Mouse (Mus musculus) limb, embryonic 12.5 days (tissue): Measurements from ENCODE around the gene Gng8. TPM values are rescaled to one million over a fixed set of nuclear protein-coding genes. Genes with fewer than 3 reads are reported as not detected.

ENCODE experiments used
- ATAC-seq: fragments of 200-750 bp; cut with Nextera tagmentation; 2 replicates; pipeline ENCODE4 v1.8.0; 2017; ENCODE audit warnings: low read depth, moderate TSS enrichment; ENCODE audit not compliant: insufficient number of reproducible peaks, insufficient read depth, low FRiP score, low TSS enrichment
- H3K27ac ChIP-seq: fragments of 300-500 bp; sonication (generic); 2 replicates; pipeline ENCODE4 v1.5.1; 2016; ENCODE audit warnings: mild to moderate bottlenecking, moderate library complexity
- H3K27me3 ChIP-seq: fragments of 300-500 bp; sonication (generic); 2 replicates; pipeline ENCODE4 v1.6.1; 2016; ENCODE audit warnings: mild to moderate bottlenecking, moderate library complexity
- H3K36me3 ChIP-seq: fragments of 300-500 bp; sonication (generic); 2 replicates; pipeline ENCODE4 v1.6.1; 2016; ENCODE audit warnings: mild to moderate bottlenecking, moderate library complexity
- H3K4me1 ChIP-seq: fragments of 300-500 bp; sonication (generic); replicated peaks from 2 replicates; pipeline ENCODE4 v1.6.1; 2016
- H3K4me2 ChIP-seq: fragments of 300-500 bp; sonication (generic); 2 replicates; pipeline ENCODE4 v1.6.1; 2016; ENCODE audit warnings: mild to moderate bottlenecking, moderate library complexity
- H3K4me3 ChIP-seq: fragments of 300-500 bp; sonication (generic); replicated peaks from 2 replicates; pipeline ENCODE4 v1.5.1; 2016; ENCODE audit warnings: mild to moderate bottlenecking
- H3K9ac ChIP-seq: fragments of 300-500 bp; sonication (generic); replicated peaks from 2 replicates; pipeline ENCODE4 v1.6.1; 2016; ENCODE audit warnings: mild to moderate bottlenecking, moderate library complexity
- H3K9me3 ChIP-seq: fragments of 300-500 bp; sonication (generic); 2 replicates; pipeline ENCODE4 v1.6.1; 2016; ENCODE audit warnings: mild to moderate bottlenecking, moderate library complexity
- WGBS: fragments of 180-500 bp; shearing (Covaris S2); methylation state at CpG from one replicate; pipeline ENCODE4 v1.1.7; 2016; 5-methylcytosine and 5-hydroxymethylcytosine counted together
- polyA plus RNA-seq: library from polyadenylated mRNA; unstranded; fragments of >200 nt; fragmentation: Nextera tagmentation; extraction: Ambion mirVana; gene quantifications from 2 replicates; pipeline ENCODE4 v1.2.1, GENCODE M21; 2016

Gene Gng8
- polyA plus RNA-seq, 1 experiment from 2014 or later, result 13.2 TPM

DNA sequence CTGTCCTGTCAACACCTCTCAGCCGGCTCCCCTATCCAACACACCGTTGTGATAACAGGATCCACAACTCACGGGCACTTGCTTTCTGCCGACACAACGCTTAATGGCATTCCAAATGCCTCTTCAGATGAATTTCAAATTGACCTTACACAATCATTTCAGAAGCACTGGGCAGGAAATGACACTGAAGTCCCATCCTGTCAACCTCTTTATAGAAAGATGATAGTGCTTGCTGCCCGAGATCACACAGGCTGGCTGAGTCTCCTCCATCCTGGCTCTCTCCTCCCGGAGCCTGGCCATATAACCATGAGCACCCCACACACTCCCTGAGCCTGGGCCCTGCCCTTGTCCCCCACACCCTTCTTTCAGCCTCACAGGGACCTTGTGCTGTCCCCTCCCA lies 16.3 kb downstream of the Gng8 start:
- Histone ChIP-seq H3K27ac (no peak overlapping the region), H3K36me3 (no peaks in the 10 kb centered on the region), H3K9ac (no peak overlapping the region), H3K4me2 (no peak overlapping the region), H3K4me3 (no peak overlapping the region), H3K4me1 (peaks cover 35% of the 10 kb centered on the region), H3K27me3 (no peaks in the 10 kb centered on the region), H3K9me3 (no peaks in the 10 kb centered on the region)
- 78% methylated on average over 7 of the region's 7 CpGs for WGBS
- ATAC-seq, result no peak

DNA sequence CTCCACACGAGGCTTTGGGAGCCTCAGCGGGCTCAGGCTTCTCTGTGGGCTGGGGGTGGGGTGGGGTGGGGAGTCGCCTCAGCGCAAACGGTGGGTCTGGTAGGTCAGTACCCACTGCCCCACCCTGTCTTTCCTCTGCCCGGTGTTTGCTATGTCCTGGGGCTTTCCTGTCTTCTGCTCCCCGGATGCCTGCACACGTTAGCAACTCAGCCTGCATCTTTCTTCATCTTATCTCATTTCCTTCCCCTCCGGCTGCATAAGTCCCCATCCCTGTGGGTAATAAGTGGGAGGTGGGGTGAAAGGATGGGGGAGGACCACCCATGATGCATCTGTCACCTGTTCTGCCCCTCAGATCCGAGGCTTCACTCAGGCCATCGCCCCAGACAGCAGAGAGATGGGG lies 16.8 kb downstream of the Gng8 start:
- 43% methylated on average over 11 of the region's 11 CpGs for WGBS

DNA sequence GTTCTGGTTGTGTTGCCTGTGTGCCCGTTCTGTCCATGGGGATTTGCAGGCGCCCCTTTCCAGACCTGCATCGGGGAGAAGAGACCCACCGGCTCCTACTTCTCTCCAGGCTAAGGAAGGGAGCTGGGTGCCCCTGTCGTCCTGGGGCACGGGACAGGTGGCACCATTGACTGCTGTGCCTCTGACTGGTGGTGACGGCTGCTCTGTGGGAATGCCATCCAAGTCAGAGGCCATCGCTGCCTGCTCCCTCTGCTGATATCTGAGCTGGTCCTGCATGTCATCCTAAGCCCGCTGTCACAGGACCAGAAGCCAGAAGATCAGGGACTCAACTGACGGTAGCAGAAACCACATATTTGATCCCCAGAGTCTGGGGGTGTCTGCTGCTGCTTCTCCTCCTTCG lies 17.3 kb downstream of the Gng8 start:
- Histone ChIP-seq H3K9ac (no peak overlapping the region), H3K4me3 (no peak overlapping the region), H3K27me3 (no peaks in the 10 kb centered on the region), H3K4me1 (peaks cover 39% of the 10 kb centered on the region), H3K4me2 (no peak overlapping the region), H3K36me3 (peaks cover 3% of the 10 kb centered on the region; the same call in 1 of the 2 replicates), H3K9me3 (no peaks in the 10 kb centered on the region), H3K27ac (no peak overlapping the region)
- WGBS, result 70% methylated on average over 11 of the region's 11 CpGs
- ATAC-seq, result no peak

More for the DNA sequence above, 16.8 kb downstream of the Gng8 start:
- H3K9ac ChIP-seq, result no peak overlapping the region
- H3K4me2 ChIP-seq, result no peak overlapping the region
- H3K4me1 ChIP-seq, result peaks cover 39% of the 10 kb centered on the region
- ATAC-seq, result no peak
- H3K36me3 ChIP-seq, result peaks cover 3% of the 10 kb centered on the region; the same call in 1 of the 2 replicates
- H3K9me3 ChIP-seq, result no peaks in the 10 kb centered on the region
- no peaks in the 10 kb centered on the region for H3K27me3 ChIP-seq
- H3K27ac ChIP-seq, result no peak overlapping the region
- no peak overlapping the region for H3K4me3 ChIP-seq

DNA sequence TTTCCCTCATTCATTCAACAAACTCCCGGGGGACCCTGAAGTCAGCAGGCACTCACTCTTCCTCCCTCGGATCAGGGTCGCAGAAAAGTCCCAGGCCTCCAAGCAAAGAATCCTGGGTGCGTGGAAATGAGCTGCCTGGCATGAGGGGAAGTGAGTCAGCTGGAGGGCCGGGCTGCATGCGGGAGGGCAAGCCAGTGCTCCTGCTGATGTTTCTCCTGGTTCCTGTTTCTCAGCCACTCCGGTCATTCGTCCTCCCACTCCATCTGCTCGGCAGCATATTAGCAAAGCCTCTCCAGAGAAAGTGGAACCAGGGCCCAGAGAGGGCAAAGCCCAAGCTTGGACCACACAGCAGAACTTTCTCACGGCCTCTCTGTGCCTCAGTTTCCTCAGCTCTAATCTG lies 18.3 kb downstream of the Gng8 start:
- WGBS, result 48% methylated on average over 10 of the region's 10 CpGs
- H3K36me3 ChIP-seq, result peaks cover 11% of the 10 kb centered on the region
- no peak overlapping the region for H3K4me3 ChIP-seq
- H3K4me2 ChIP-seq, result no peak overlapping the region
- ATAC-seq, result no peak
- H3K27ac ChIP-seq, result no peak overlapping the region
- H3K9ac ChIP-seq, result no peak overlapping the region; the same call in 1 of the 2 replicates
- no peaks in the 10 kb centered on the region for H3K9me3 ChIP-seq
- peaks cover 39% of the 10 kb centered on the region for H3K4me1 ChIP-seq
- H3K27me3 ChIP-seq, result no peaks in the 10 kb centered on the region

DNA sequence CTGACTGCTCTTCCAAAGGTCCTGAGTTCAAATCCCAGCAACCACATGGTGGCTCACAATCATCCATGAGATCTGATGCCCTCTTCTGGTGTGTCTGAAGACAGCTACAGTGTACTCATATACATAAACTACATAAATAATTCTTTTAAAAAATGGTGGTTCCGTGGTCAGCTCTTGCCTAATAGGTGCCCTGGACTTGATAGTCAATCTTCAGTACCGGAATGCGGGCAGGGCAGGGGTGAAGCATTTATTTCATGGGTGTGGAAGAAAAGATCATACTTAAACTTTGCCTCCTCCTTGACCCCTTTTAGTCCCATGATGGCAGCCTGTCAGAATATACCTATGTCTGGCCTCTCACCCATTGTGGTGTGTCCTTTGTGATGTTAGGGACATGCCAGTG lies 20.3 kb downstream of the Gng8 start:
- 92% methylated on average over 3 of the region's 3 CpGs for WGBS

DNA sequence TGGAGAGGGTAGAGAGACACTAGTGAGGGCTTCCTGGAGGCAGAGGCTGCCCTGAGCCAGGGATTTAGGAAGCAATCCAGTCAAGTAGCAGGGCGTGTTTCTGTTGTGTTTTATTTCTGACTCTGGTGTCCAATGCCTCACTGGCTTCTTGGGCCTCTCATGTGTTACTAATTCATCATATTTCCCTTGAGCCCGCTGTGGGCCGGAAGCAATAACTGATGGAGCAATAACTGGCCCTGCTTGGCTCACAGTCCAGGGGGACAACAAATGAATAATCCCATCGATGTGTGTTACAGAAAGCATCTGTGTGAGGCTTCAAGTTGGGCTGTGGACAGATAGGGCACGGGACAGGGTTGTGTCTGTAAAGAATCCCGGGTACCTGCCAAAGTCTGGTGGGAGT lies 20.8 kb downstream of the Gng8 start:
- no peak for ATAC-seq
- H3K4me2 ChIP-seq, result no peak overlapping the region
- H3K4me1 ChIP-seq, result peaks cover 20% of the 10 kb centered on the region
- H3K27ac ChIP-seq, result no peak overlapping the region
- H3K9me3 ChIP-seq, result no peaks in the 10 kb centered on the region
- no peaks in the 10 kb centered on the region for H3K27me3 ChIP-seq
- no peak overlapping the region for H3K4me3 ChIP-seq
- 50% methylated on average over 6 of the region's 6 CpGs for WGBS
- H3K36me3 ChIP-seq, result peaks cover 34% of the 10 kb centered on the region
- no peak overlapping the region for H3K9ac ChIP-seq

More for the DNA sequence above, 20.3 kb downstream of the Gng8 start:
- H3K36me3 ChIP-seq, result peaks cover 30% of the 10 kb centered on the region
- H3K4me3 ChIP-seq, result no peak overlapping the region
- H3K27ac ChIP-seq, result no peak overlapping the region
- H3K4me1 ChIP-seq, result peaks cover 22% of the 10 kb centered on the region
- no peak overlapping the region for H3K9ac ChIP-seq
- no peak overlapping the region for H3K4me2 ChIP-seq
- ATAC-seq, result no peak
- H3K9me3 ChIP-seq, result no peaks in the 10 kb centered on the region
- no peaks in the 10 kb centered on the region for H3K27me3 ChIP-seq

DNA sequence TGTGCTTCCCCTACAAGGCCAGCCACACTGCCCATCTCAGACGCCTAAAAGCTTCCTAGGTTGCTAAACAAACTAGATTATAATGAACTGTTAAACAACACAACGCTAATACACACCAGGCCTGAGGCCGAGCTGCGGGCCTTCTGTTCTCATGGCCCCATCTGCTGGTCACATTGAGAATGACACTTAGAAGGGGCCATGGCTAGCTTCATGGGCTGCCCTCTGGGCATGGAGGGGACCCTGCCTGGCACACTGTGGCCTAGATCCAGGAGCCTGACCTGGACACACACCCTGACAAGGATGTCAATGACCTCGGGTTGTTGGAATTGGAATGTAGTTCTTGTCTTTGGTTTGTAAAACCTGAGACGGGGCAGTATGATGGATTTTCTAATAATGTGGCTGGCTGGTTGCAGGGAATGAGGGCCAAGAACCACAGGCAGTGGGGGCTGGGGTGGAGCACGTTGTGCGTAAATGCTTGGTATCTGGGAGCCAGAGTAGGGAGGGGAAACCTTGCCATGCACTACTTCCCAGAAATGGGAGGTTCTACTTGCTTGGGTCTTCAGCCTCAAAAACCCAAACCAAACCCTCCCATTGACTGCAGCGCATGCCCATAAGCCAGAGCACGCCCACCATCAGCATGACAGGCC lies 22.3 kb downstream of the Gng8 start:
- WGBS, result 33% methylated on average over 10 of the region's 10 CpGs
- Histone ChIP-seq H3K9me3 (no peaks in the 10 kb centered on the region), H3K27me3 (no peaks in the 10 kb centered on the region), H3K27ac (no peak overlapping the region), H3K36me3 (peaks cover 50% of the 10 kb centered on the region), H3K4me1 (peaks cover 20% of the 10 kb centered on the region), H3K4me3 (no peak overlapping the region), H3K9ac (no peak overlapping the region), H3K4me2 (no peak overlapping the region)
- ATAC-seq, result peak; percentile 6

DNA sequence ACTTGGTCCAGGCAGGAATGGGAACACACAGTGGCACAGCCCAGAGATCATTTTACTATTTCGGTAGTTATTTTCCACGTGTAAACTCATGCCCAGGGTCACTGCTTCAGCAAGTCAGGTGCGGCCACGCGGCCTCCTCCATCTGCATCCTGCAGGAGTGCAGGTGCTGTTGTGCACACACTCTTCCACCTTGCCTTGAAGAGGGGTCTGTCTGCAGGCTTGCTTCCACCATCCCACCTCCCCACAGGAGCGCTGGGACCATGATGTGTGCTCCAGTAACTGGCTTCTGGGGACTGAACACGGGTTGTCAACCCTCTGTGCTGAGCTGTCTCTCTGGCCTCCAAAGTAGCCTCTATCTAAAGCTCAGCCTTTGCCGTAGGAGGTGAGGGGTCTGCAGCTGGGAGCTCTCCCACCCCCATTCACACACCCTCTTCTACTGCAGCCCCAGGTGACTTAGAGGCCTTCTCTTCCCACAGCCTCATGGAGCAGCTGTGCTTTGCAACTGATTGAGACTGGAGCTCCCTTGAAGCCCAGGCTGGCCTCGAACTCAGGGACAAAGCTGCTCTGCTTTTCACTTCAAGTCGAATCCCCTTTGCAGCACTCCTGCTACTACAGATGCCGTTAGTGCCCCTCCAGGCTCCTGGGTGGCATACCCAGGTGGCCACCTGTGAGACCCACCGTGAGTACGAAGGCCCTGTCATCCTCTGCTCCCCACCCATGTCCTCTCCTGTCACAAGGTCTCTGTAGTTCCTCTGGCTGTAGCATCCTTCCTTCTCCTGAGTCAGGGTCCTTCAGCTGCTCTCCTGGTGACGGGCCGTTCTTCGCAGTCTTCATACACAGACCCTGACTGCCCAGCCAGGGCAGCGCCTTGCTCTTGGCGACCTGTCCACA lies 23.1 kb downstream of the Gng8 start:
- Histone ChIP-seq H3K4me2 (no peak overlapping the region), H3K36me3 (peaks cover 58% of the 10 kb centered on the region), H3K27ac (no peak overlapping the region), H3K4me3 (no peak overlapping the region), H3K9me3 (no peaks in the 10 kb centered on the region), H3K4me1 (peaks cover 24% of the 10 kb centered on the region), H3K9ac (no peak overlapping the region), H3K27me3 (no peaks in the 10 kb centered on the region)
- no peak for ATAC-seq
- WGBS, result 86% methylated on average over 18 of the region's 18 CpGs

DNA sequence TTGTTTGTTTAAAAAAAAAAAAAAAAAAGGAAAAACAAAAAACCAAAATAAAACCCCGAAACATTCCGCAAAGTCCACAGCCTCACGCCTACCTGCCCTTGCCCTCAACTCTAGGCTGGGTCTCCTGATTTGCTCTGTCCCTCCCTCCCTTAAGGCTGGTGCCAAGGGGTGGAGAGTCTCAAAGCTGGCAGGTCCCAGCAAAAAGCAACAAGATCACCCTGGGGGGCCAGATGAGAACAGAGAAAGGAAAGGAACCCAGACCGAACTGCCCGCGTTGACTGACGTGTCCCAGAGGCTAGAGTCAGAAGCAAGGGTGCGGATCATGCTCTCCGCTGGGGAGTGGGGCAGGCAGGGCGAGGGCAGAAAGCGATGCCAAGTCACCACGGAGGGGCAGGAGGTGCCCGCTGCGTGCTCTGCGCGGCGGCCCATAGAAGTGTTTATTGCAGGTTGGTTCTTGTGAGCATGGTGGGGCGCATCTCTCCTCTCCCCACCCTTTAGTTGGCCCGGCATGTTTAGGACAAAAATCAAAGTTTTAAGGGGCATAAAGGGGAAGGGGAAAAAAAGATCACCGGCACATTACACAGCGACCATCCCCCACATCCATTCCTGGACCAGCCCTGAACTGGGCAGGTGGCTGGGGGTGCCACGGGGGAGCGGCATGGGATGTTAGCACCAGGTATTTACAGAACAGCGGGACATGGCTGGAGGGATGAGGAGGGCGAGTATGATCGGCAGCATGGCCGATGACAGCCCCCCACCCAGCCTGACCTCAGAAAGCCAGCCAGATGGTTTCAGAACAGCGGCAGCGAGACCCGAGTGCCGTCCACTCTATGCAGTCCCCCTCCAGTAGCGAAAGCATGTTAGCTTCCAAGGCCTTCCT lies 24.1 kb downstream of the Gng8 start:
- H3K4me3 ChIP-seq, result no peak overlapping the region
- 92% methylated on average over 32 of the region's 32 CpGs for WGBS
- H3K27ac ChIP-seq, result no peak overlapping the region
- no peak overlapping the region for H3K9ac ChIP-seq
- no peak for ATAC-seq
- peaks cover 64% of the 10 kb centered on the region for H3K36me3 ChIP-seq
- no peaks in the 10 kb centered on the region for H3K27me3 ChIP-seq
- no peaks in the 10 kb centered on the region for H3K9me3 ChIP-seq
- H3K4me1 ChIP-seq, result peaks cover 30% of the 10 kb centered on the region
- H3K4me2 ChIP-seq, result no peak overlapping the region

DNA sequence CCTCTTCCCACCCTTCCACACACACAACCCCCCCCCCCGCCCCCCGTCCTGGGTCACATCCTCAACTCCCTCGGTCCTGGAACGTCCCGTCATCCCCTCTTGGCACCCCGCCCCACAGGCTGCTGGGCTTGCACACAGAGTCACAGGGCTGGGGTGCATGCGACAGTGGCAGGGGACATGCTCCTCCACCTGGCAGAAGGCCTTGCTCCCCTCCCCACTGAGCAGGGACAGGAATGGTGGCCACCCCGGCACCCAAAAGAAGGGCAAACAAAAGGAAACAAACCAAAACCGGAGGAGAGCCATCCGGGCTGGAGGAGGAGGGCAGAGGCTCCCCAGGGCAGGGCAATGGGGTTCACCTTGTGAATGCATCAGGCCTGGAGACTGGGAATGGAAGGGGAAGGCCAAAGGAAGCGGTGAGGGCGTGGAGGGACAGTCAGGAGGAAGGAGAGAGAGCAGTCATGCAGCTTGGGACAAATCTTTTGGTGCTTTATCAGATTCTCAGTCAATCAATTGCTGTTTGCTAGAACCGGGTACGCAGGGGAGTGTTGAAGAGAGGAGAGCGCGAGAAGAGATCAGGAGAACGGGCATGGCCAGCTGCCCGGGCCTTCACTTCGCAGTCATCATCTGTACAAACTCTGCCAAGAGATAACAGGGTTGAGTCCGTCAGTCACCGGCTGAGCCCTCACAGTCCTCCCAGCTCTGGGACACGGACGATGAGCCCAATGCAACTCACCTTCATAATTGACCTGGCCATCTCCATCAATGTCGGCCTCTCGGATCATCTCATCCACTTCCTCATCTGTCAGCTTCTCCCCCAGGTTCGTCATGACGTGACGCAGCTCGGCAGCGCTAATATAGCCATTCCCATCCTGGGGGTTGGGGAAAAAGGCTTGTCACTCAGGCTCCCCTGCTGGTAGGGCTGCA lies 25.0 kb downstream of the Gng8 start:
- Histone ChIP-seq H3K27ac (peak overlapping the region; percentile 0; the same call in 1 of the 2 replicates), H3K36me3 (peaks cover 67% of the 10 kb centered on the region), H3K4me1 (peaks cover 39% of the 10 kb centered on the region), H3K9me3 (no peaks in the 10 kb centered on the region), H3K4me2 (no peak overlapping the region), H3K4me3 (no peak overlapping the region), H3K9ac (no peak overlapping the region), H3K27me3 (no peaks in the 10 kb centered on the region)
- no peak for ATAC-seq
- WGBS, result 89% methylated on average over 30 of the region's 30 CpGs
